Mouse (Mus musculus): Measurements from ENCODE around the gene Hspbap1.

DNA sequence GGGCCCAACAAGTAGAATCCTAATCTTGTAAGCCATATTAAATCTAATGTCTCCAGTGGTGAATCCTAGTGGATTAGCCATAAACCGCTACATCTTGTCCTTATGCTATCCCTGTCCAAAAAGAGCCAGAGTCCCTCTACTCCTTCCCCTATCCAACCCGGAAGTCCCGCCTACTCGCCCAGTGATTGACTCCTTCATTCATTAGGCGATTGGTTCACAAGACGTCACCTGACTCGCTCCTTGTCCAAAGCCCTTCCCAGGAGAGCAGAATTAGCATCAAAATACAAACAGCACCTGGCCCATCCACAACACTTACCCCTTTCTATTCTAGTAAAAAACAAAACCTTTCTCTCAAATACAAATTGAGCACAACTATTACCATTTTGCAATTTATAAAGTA lies 59.8 kb downstream of the Hspbap1 start:
- TF ChIP-seq CTCF (IDR thresholded peaks at IDR 0.05; ENCODE audit: low read depth), result no peak
- TF ChIP-seq EP300 (IDR thresholded peaks at IDR 0.05; ENCODE audit: low read depth), result no peak
